Mouse (Mus musculus): ENCODE results near the gene Sbf2.
"Not testable (repeated sequence)": the region's sequence is repeated elsewhere in the genome, so short reads cannot be mapped to it uniquely, and the experiment has no call there.

The Sbf2 gene

GRCm38 (mm10) chr7:110629892-110630666 lies 15.4 kb upstream of the Sbf2 start:
- peak; percentile 75 for DNase-seq (ENCODE audit: low read depth)

GRCm38 (mm10) chr7:110628611-110629354 lies 14.1 kb upstream of the Sbf2 start:
- no peak for DNase-seq (ENCODE audit: low read depth)

GRCm38 (mm10) chr7:110628273-110628600 lies 13.5 kb upstream of the Sbf2 start:
- DNase-seq (ENCODE audit: low read depth), result no peak

- peak; percentile 58 for DNase-seq (ENCODE audit: low read depth)
Measured at GRCm38 (mm10) chr7:110627486-110628272, 13.0 kb upstream of the Sbf2 start, which contains the start of gene Adm. Adm (plus strand) TSS chr7:110627661.

GRCm38 (mm10) chr7:110627099-110627482 lies 12.4 kb upstream of the Sbf2 start:
- no peak for DNase-seq (ENCODE audit: low read depth)

GRCm38 (mm10) chr7:110626186-110627098 lies 11.7 kb upstream of the Sbf2 start:
- DNase-seq (ENCODE audit: low read depth), result no peak

GRCm38 (mm10) chr7:110625489-110625888 lies 10.8 kb upstream of the Sbf2 start:
- no peak for DNase-seq (ENCODE audit: low read depth)

GRCm38 (mm10) chr7:110624961-110625360 lies 10.2 kb upstream of the Sbf2 start:
- DNase-seq (ENCODE audit: low read depth), result no peak

- DNase-seq (ENCODE audit: low read depth), result no peak
Measured at GRCm38 (mm10) chr7:110624067-110624466, 9.3 kb upstream of the Sbf2 start.

GRCm38 (mm10) chr7:110619086-110619611 lies 4.4 kb upstream of the Sbf2 start:
- DNase-seq (ENCODE audit: low read depth), result no peak

- no peak for DNase-seq (ENCODE audit: low read depth)
Measured at GRCm38 (mm10) chr7:110615792-110616191, 1.1 kb upstream of the Sbf2 start.

- DNase-seq (ENCODE audit: low read depth), result no peak
Measured at GRCm38 (mm10) chr7:110615151-110615631, 469 bp upstream of the Sbf2 start.

- no peak for DNase-seq (ENCODE audit: low read depth)
Measured at GRCm38 (mm10) chr7:110613381-110614132, 1.2 kb downstream of the Sbf2 start.

GRCm38 (mm10) chr7:110606906-110607305 lies 7.8 kb downstream of the Sbf2 start:
- DNase-seq (ENCODE audit: low read depth), result no peak

GRCm38 (mm10) chr7:110605476-110605875 lies 9.2 kb downstream of the Sbf2 start:
- DNase-seq (ENCODE audit: low read depth), result no peak

- no peak for DNase-seq (ENCODE audit: low read depth)
Measured at GRCm38 (mm10) chr7:110597141-110597540, 17.6 kb downstream of the Sbf2 start.

GRCm38 (mm10) chr7:110593991-110594390 lies 20.7 kb downstream of the Sbf2 start:
- DNase-seq (ENCODE audit: low read depth), result not testable (repeated sequence)

GRCm38 (mm10) chr7:110587721-110588120 lies 27.0 kb downstream of the Sbf2 start:
- no peak for DNase-seq (ENCODE audit: low read depth)

GRCm38 (mm10) chr7:110585250-110585649 lies 29.5 kb downstream of the Sbf2 start:
- no peak for DNase-seq (ENCODE audit: low read depth)

GRCm38 (mm10) chr7:110584159-110584558 lies 30.6 kb downstream of the Sbf2 start:
- DNase-seq (ENCODE audit: low read depth), result no peak
